Mouse (Mus musculus): Measurements from ENCODE around the gene Emp1. TPM values are rescaled to one million over a fixed set of nuclear protein-coding genes. Genes with fewer than 3 reads are reported as not detected.
A peak's percentile ranks its signal among the peaks of the same experiment; 100 is the strongest.

The Emp1 gene
- polyA plus RNA-seq, 1 experiment from 2014 or later, result 9.2 TPM

DNA sequence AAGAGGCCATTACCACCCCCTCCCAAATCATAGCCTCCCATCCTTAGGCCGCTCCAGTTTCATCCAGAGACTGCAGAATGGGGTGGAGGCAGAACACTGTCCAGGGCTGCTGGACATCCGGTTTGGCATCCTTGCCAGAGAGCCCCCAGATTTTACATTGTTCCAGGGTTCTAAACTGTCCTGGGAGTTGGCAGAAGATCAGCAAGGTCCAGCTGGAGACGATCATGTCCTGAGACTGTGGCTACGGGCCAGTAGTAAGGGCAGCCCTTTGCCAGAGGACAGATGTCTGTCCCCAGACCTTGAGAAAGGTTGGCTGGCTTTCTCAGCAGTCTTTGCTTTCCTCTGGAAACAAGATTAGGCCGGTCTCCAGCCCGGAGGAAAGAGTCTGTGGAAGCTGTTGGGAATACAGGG is 2.6 kb downstream of the Emp1 start:
- no peak for ATAC-seq
- Histone ChIP-seq H3K9me3 (no peaks in the 10 kb centered on the region), H3K36me3 (no peaks in the 10 kb centered on the region), H3K4me2 (replicated peaks) (no peak overlapping the region), H3K9ac (replicated peaks) (no peak overlapping the region), H3K27me3 (no peaks in the 10 kb centered on the region), H3K4me3 (replicated peaks) (no peak overlapping the region), H3K27ac (no peak overlapping the region), H3K4me1 (replicated peaks) (peaks cover 11% of the 10 kb centered on the region)
- WGBS, result 88% methylated on average over 6 of the region's 6 CpGs

DNA sequence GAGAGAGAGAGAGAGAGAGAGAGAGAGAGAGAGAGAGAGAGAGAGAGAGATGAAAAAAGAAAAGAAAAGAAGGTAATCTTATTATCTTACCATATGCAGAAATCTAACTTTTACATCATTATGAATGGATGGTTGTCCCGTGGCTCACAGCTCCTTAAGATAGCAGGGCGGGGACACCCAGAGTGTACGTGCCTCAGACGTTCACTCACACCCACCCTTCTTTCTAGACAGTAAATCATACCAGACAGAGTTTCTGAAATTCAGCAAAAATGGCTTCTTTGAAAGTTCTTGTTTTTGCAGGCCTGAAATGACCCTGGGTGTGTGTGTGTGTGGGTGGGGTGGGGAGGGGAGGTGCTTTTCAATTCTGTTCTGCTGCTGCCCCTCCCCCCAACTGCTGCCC is 3.3 kb downstream of the Emp1 start:
- Histone ChIP-seq H3K9ac (replicated peaks) (no peak overlapping the region), H3K36me3 (no peaks in the 10 kb centered on the region), H3K9me3 (no peaks in the 10 kb centered on the region), H3K4me1 (replicated peaks) (peaks cover 11% of the 10 kb centered on the region), H3K4me3 (replicated peaks) (no peak overlapping the region), H3K4me2 (replicated peaks) (no peak overlapping the region), H3K27ac (no peak overlapping the region), H3K27me3 (no peaks in the 10 kb centered on the region)
- no peak for ATAC-seq
- 84% methylated on average over 4 of the region's 4 CpGs for WGBS

DNA sequence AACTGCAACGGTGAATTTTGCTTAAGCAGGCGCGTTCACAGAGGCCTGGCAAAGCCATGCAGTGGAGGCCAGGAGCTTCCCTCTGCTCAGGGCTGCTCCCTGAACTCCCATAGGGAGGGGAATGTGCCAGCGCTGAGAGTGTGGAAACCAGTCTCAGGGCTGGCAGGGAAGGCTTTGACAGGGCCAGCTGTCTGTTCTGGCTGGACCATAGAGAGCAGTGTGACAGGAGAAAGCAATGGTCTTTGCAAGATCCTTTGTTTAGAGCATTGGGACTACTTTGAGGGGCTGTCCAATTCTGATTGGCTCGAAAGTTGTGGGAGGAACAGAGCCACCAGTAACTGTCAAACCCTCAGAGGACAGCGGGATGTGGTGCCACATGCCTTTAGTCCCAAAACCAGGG is 5.9 kb downstream of the Emp1 start:
- H3K27ac ChIP-seq, result no peak overlapping the region
- whole genome bisulfite sequencing, result 52% methylated on average over 6 of the region's 6 CpGs
- ATAC-seq, result 0 out of 2 replicates have a peak, but pooled peaks have one; percentile 61

GRCm38 (mm10) chr6:135369551-135369968 is 7.2 kb downstream of the Emp1 start:
- Histone ChIP-seq H3K4me3 (replicated peaks) (no peak overlapping the region), H3K4me2 (replicated peaks) (no peak overlapping the region), H3K9me3 (no peaks in the 10 kb centered on the region), H3K4me1 (replicated peaks) (peaks cover 6% of the 10 kb centered on the region), H3K9ac (replicated peaks) (no peak overlapping the region), H3K27me3 (no peaks in the 10 kb centered on the region), H3K36me3 (no peaks in the 10 kb centered on the region), H3K27ac (no peak overlapping the region)
- 64% methylated on average over 5 of the region's 5 CpGs for WGBS
- ATAC-seq, result no peak

More for the DNA sequence above, 5.9 kb downstream of the Emp1 start:
- Histone ChIP-seq H3K9me3 (no peaks in the 10 kb centered on the region), H3K36me3 (no peaks in the 10 kb centered on the region), H3K4me2 (replicated peaks) (no peak overlapping the region), H3K4me3 (replicated peaks) (no peak overlapping the region), H3K27me3 (no peaks in the 10 kb centered on the region), H3K4me1 (replicated peaks) (peaks cover 6% of the 10 kb centered on the region), H3K9ac (replicated peaks) (no peak overlapping the region)

- ATAC-seq, result no peak
- Histone ChIP-seq H3K36me3 (no peaks in the 10 kb centered on the region), H3K4me2 (replicated peaks) (no peak overlapping the region), H3K4me1 (replicated peaks) (peaks cover 8% of the 10 kb centered on the region), H3K9ac (replicated peaks) (no peak overlapping the region), H3K9me3 (no peaks in the 10 kb centered on the region), H3K4me3 (replicated peaks) (no peak overlapping the region), H3K27me3 (no peaks in the 10 kb centered on the region), H3K27ac (no peak overlapping the region)
- WGBS, result 87% methylated on average over 6 of the region's 6 CpGs
Observed at GRCm38 (mm10) chr6:135370954-135371353, 8.6 kb downstream of the Emp1 start.

DNA sequence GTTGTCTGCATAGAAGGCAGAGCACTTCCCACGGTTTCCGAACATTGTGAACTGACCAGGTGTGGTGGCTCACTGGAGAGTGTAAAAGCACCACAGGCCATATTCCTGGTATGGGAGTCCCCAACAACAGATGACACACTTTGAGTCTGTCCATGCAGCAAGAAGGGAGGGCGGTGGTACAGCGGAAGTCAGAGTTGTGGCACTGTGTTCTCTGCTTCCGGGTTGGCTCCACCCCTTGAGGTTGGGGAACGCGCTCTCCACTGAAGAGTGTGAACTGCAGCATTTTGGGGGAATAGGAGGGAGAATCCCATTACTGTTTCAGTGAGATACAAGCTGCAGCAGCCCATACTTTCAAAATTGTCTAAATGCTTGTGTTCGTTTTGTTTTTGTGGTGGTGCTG is 11.0 kb downstream of the Emp1 start:
- H3K4me3 ChIP-seq (replicated peaks), result no peak overlapping the region
- H3K27ac ChIP-seq, result no peak overlapping the region
- no peak for ATAC-seq
- H3K9ac ChIP-seq (replicated peaks), result no peak overlapping the region
- no peaks in the 10 kb centered on the region for H3K27me3 ChIP-seq
- H3K4me1 ChIP-seq (replicated peaks), result peaks cover 8% of the 10 kb centered on the region
- 89% methylated on average over 8 of the region's 8 CpGs for WGBS
- no peaks in the 10 kb centered on the region for H3K9me3 ChIP-seq
- no peak overlapping the region for H3K4me2 ChIP-seq (replicated peaks)
- no peaks in the 10 kb centered on the region for H3K36me3 ChIP-seq

GRCm38 (mm10) chr6:135375818-135376217 is 13.5 kb downstream of the Emp1 start:
- no peak overlapping the region for H3K27ac ChIP-seq
- H3K4me2 ChIP-seq (replicated peaks), result no peak overlapping the region
- whole genome bisulfite sequencing, result 60% methylated on average over 5 of the region's 5 CpGs

GRCm38 (mm10) chr6:135376248-135376647 is 13.9 kb downstream of the Emp1 start:
- Histone ChIP-seq H3K36me3 (no peaks in the 10 kb centered on the region), H3K9me3 (no peaks in the 10 kb centered on the region), H3K27ac (no peak overlapping the region), H3K4me3 (replicated peaks) (no peak overlapping the region), H3K4me1 (replicated peaks) (peaks cover 7% of the 10 kb centered on the region), H3K4me2 (replicated peaks) (no peak overlapping the region), H3K9ac (replicated peaks) (no peak overlapping the region), H3K27me3 (no peaks in the 10 kb centered on the region)
- 76% methylated on average over 7 of the region's 7 CpGs for WGBS
- peak; percentile 40; the same call in 1 of the 2 replicates for ATAC-seq

More at GRCm38 (mm10) chr6:135375818-135376217, 13.5 kb downstream of the Emp1 start:
- peak; percentile 55; the same call in 1 of the 2 replicates for ATAC-seq
- Histone ChIP-seq H3K4me1 (replicated peaks) (peaks cover 7% of the 10 kb centered on the region), H3K9me3 (no peaks in the 10 kb centered on the region), H3K4me3 (replicated peaks) (no peak overlapping the region), H3K27me3 (no peaks in the 10 kb centered on the region), H3K9ac (replicated peaks) (no peak overlapping the region), H3K36me3 (no peaks in the 10 kb centered on the region)

- peak; percentile 70 for ATAC-seq
Observed at GRCm38 (mm10) chr6:135377583-135378319, 15.4 kb downstream of the Emp1 start.

GRCm38 (mm10) chr6:135383919-135384318 is 21.6 kb downstream of the Emp1 start:
- no peak overlapping the region for H3K9ac ChIP-seq (replicated peaks)
- no peak overlapping the region for H3K4me3 ChIP-seq (replicated peaks)
- no peaks in the 10 kb centered on the region for H3K36me3 ChIP-seq
- H3K27ac ChIP-seq, result no peak overlapping the region
- H3K27me3 ChIP-seq, result no peaks in the 10 kb centered on the region
- no peak overlapping the region for H3K4me2 ChIP-seq (replicated peaks)
- H3K4me1 ChIP-seq (replicated peaks), result no peaks in the 10 kb centered on the region
- ATAC-seq, result no peak
- no peaks in the 10 kb centered on the region for H3K9me3 ChIP-seq

More at GRCm38 (mm10) chr6:135377583-135378319, 15.4 kb downstream of the Emp1 start:
- Histone ChIP-seq H3K4me2 (replicated peaks) (peak overlapping the region; percentile 51), H3K27me3 (no peaks in the 10 kb centered on the region), H3K4me3 (replicated peaks) (peak overlapping the region; percentile 32), H3K36me3 (no peaks in the 10 kb centered on the region), H3K9me3 (no peaks in the 10 kb centered on the region), H3K9ac (replicated peaks) (no peak overlapping the region), H3K27ac (no peak overlapping the region), H3K4me1 (replicated peaks) (peaks cover 7% of the 10 kb centered on the region)
- WGBS, result 19% methylated on average over 16 of the region's 16 CpGs

- Histone ChIP-seq H3K36me3 (no peaks in the 10 kb centered on the region), H3K27ac (no peak overlapping the region), H3K4me3 (replicated peaks) (no peak overlapping the region), H3K9me3 (no peaks in the 10 kb centered on the region), H3K4me2 (replicated peaks) (no peak overlapping the region), H3K9ac (replicated peaks) (no peak overlapping the region), H3K27me3 (no peaks in the 10 kb centered on the region), H3K4me1 (replicated peaks) (no peaks in the 10 kb centered on the region)
- ATAC-seq, result no peak
- WGBS, result 81% methylated on average over 8 of the region's 8 CpGs
Observed at GRCm38 (mm10) chr6:135385738-135386459, 23.6 kb downstream of the Emp1 start.

DNA sequence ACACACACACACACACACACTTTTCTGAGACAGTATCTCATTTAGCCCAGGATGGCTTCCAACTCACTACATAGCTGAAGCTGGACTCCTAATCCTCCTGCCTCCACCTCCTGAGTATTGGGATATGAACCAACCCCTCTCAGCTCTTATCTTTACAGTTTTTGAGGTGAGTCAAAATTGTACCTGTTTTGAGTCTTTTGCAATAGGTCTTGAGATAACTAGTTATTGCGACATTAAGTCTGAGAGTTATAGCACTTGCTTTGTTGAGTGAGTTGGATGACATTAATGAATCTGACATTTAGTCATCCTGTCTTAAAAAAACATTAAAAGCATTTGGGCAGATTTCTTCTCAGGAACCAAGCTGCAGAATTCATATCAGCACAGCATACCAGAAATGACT is 25.3 kb downstream of the Emp1 start:
- Histone ChIP-seq H3K27me3 (no peaks in the 10 kb centered on the region), H3K9ac (replicated peaks) (no peak overlapping the region), H3K4me2 (replicated peaks) (no peak overlapping the region), H3K4me3 (replicated peaks) (no peak overlapping the region), H3K4me1 (replicated peaks) (no peaks in the 10 kb centered on the region), H3K36me3 (no peaks in the 10 kb centered on the region), H3K9me3 (no peaks in the 10 kb centered on the region), H3K27ac (no peak overlapping the region)
- ATAC-seq, result no peak
- WGBS, result 92% methylated on average over 1 of the region's 1 CpGs
